Mouse (Mus musculus): Measurements from ENCODE around the gene Otog. TPM values are rescaled to one million over a fixed set of nuclear protein-coding genes. Genes with fewer than 3 reads are reported as not detected.

Otog gene
- polyA plus RNA-seq, 1 experiment: 0.77 TPM

GRCm38 (mm10) chr7:46313486-46313885, 72.7 kb downstream of the Otog start:
- Histone ChIP-seq H3K4me1 (ENCODE audit: control insufficient read depth, insufficient read depth, low read length) (no peaks in the 10 kb centered on the region), H3K36me3 (ENCODE audit: control insufficient read depth, insufficient read depth, low read length) (no peaks in the 10 kb centered on the region), H3K4me3 (ENCODE audit: control insufficient read depth, low read depth, low read length) (no peak overlapping the region), H3K27ac (ENCODE audit: control insufficient read depth, insufficient read depth, low read depth, low read length) (no peak overlapping the region), H3K27me3 (ENCODE audit: control insufficient read depth, insufficient read depth, low read length) (no peaks in the 10 kb centered on the region)
- no peak for TF ChIP-seq CTCF (IDR thresholded peaks at IDR 0.05; ENCODE audit: control insufficient read depth, insufficient read depth, insufficient replicate concordance, low read depth, low read length)
- no peak for TF ChIP-seq POLR2A (IDR thresholded peaks at IDR 0.05; ENCODE audit: control insufficient read depth, low read depth, low read length)

- no peak overlapping the region for H3K4me3 ChIP-seq (ENCODE audit: control insufficient read depth, low read depth, low read length)
- H3K36me3 ChIP-seq (ENCODE audit: control insufficient read depth, insufficient read depth, low read length): no peaks in the 10 kb centered on the region
- TF ChIP-seq POLR2A (IDR thresholded peaks at IDR 0.05; ENCODE audit: control insufficient read depth, low read depth, low read length): no peak
- TF ChIP-seq CTCF (IDR thresholded peaks at IDR 0.05; ENCODE audit: control insufficient read depth, insufficient read depth, insufficient replicate concordance, low read depth, low read length): no peak
- no peaks in the 10 kb centered on the region for H3K27me3 ChIP-seq (ENCODE audit: control insufficient read depth, insufficient read depth, low read length)
- H3K27ac ChIP-seq (ENCODE audit: control insufficient read depth, insufficient read depth, low read depth, low read length): no peak overlapping the region
- no peaks in the 10 kb centered on the region for H3K4me1 ChIP-seq (ENCODE audit: control insufficient read depth, insufficient read depth, low read length)
Observed at GRCm38 (mm10) chr7:46314220-46315009, 73.6 kb downstream of the Otog start.

- Histone ChIP-seq H3K4me3 (ENCODE audit: control insufficient read depth, low read depth, low read length) (no peak overlapping the region), H3K27me3 (ENCODE audit: control insufficient read depth, insufficient read depth, low read length) (no peaks in the 10 kb centered on the region), H3K27ac (ENCODE audit: control insufficient read depth, insufficient read depth, low read depth, low read length) (no peak overlapping the region), H3K36me3 (ENCODE audit: control insufficient read depth, insufficient read depth, low read length) (no peaks in the 10 kb centered on the region), H3K4me1 (ENCODE audit: control insufficient read depth, insufficient read depth, low read length) (no peaks in the 10 kb centered on the region)
- no peak for TF ChIP-seq POLR2A (IDR thresholded peaks at IDR 0.05; ENCODE audit: control insufficient read depth, low read depth, low read length)
- no peak for TF ChIP-seq CTCF (IDR thresholded peaks at IDR 0.05; ENCODE audit: control insufficient read depth, insufficient read depth, insufficient replicate concordance, low read depth, low read length)
Observed at GRCm38 (mm10) chr7:46315692-46316091, 74.9 kb downstream of the Otog start.

GRCm38 (mm10) chr7:46316948-46317347, 76.2 kb downstream of the Otog start:
- Histone ChIP-seq H3K27me3 (ENCODE audit: control insufficient read depth, insufficient read depth, low read length) (no peaks in the 10 kb centered on the region), H3K27ac (ENCODE audit: control insufficient read depth, insufficient read depth, low read depth, low read length) (no peak overlapping the region), H3K36me3 (ENCODE audit: control insufficient read depth, insufficient read depth, low read length) (no peaks in the 10 kb centered on the region), H3K4me1 (ENCODE audit: control insufficient read depth, insufficient read depth, low read length) (no peaks in the 10 kb centered on the region), H3K4me3 (ENCODE audit: control insufficient read depth, low read depth, low read length) (no peak overlapping the region)
- TF ChIP-seq CTCF (IDR thresholded peaks at IDR 0.05; ENCODE audit: control insufficient read depth, insufficient read depth, insufficient replicate concordance, low read depth, low read length): no peak
- no peak for TF ChIP-seq POLR2A (IDR thresholded peaks at IDR 0.05; ENCODE audit: control insufficient read depth, low read depth, low read length)

GRCm38 (mm10) chr7:46321242-46321641, 80.5 kb downstream of the Otog start:
- H3K27ac ChIP-seq (ENCODE audit: control insufficient read depth, insufficient read depth, low read depth, low read length): no peak overlapping the region
- H3K36me3 ChIP-seq (ENCODE audit: control insufficient read depth, insufficient read depth, low read length): no peaks in the 10 kb centered on the region
- H3K27me3 ChIP-seq (ENCODE audit: control insufficient read depth, insufficient read depth, low read length): no peaks in the 10 kb centered on the region
- TF ChIP-seq POLR2A (IDR thresholded peaks at IDR 0.05; ENCODE audit: control insufficient read depth, low read depth, low read length) (no peak), CTCF (IDR thresholded peaks at IDR 0.05; ENCODE audit: control insufficient read depth, insufficient read depth, insufficient replicate concordance, low read depth, low read length) (no peak)
- H3K4me3 ChIP-seq (ENCODE audit: control insufficient read depth, low read depth, low read length): no peak overlapping the region
- H3K4me1 ChIP-seq (ENCODE audit: control insufficient read depth, insufficient read depth, low read length): no peaks in the 10 kb centered on the region

- Histone ChIP-seq H3K4me3 (ENCODE audit: control insufficient read depth, low read depth, low read length) (no peak overlapping the region), H3K27ac (ENCODE audit: control insufficient read depth, insufficient read depth, low read depth, low read length) (no peak overlapping the region), H3K36me3 (ENCODE audit: control insufficient read depth, insufficient read depth, low read length) (no peaks in the 10 kb centered on the region), H3K4me1 (ENCODE audit: control insufficient read depth, insufficient read depth, low read length) (no peaks in the 10 kb centered on the region), H3K27me3 (ENCODE audit: control insufficient read depth, insufficient read depth, low read length) (no peaks in the 10 kb centered on the region)
- TF ChIP-seq POLR2A (IDR thresholded peaks at IDR 0.05; ENCODE audit: control insufficient read depth, low read depth, low read length) (no peak), CTCF (IDR thresholded peaks at IDR 0.05; ENCODE audit: control insufficient read depth, insufficient read depth, insufficient replicate concordance, low read depth, low read length) (no peak)
Observed at GRCm38 (mm10) chr7:46327896-46328295, 87.1 kb downstream of the Otog start.

- H3K4me1 ChIP-seq (ENCODE audit: control insufficient read depth, insufficient read depth, low read length): peaks cover 3% of the 10 kb centered on the region
- peak overlapping the region; percentile 64 for H3K4me3 ChIP-seq (ENCODE audit: control insufficient read depth, low read depth, low read length)
- no peaks in the 10 kb centered on the region for H3K36me3 ChIP-seq (ENCODE audit: control insufficient read depth, insufficient read depth, low read length)
- no peaks in the 10 kb centered on the region for H3K27me3 ChIP-seq (ENCODE audit: control insufficient read depth, insufficient read depth, low read length)
- TF ChIP-seq POLR2A (IDR thresholded peaks at IDR 0.05; ENCODE audit: control insufficient read depth, low read depth, low read length) (no peak), CTCF (IDR thresholded peaks at IDR 0.05; ENCODE audit: control insufficient read depth, insufficient read depth, insufficient replicate concordance, low read depth, low read length) (no peak)
- H3K27ac ChIP-seq (ENCODE audit: control insufficient read depth, insufficient read depth, low read depth, low read length): no peak overlapping the region
Observed at GRCm38 (mm10) chr7:46337397-46337796, 96.6 kb downstream of the Otog start.

Measured in testis, adult 2 months (tissue).